Mouse (Mus musculus) liver, adult 2 months (tissue): ENCODE measurements around the gene Limk1. TPM values are rescaled to one million over a fixed set of nuclear protein-coding genes. Genes with fewer than 3 reads are reported as not detected.

Experiments used
- DNase-seq: peaks from one replicate; pipeline ENCODE4 v3.0.0-alpha.2; 2011; ENCODE audit warnings: low read depth, low spot score; ENCODE audit errors: extremely low read depth
- H3K27ac ChIP-seq: fragments of 200-500 bp; replicated peaks from 2 replicates; pipeline ENCODE4 v1.5.1; 2012; ENCODE audit warnings: low read depth, mild to moderate bottlenecking, control low read depth, inconsistent platforms, low read length; ENCODE audit not compliant: insufficient read depth
- H3K27me3 ChIP-seq: fragments of 200-500 bp; 2 replicates; pipeline ENCODE4 v1.6.1; 2012; ENCODE audit warnings: mild to moderate bottlenecking, moderate library complexity, low read length, inconsistent platforms; ENCODE audit not compliant: control insufficient read depth, insufficient read depth
- H3K36me3 ChIP-seq: fragments of 200-500 bp; 2 replicates; pipeline ENCODE4 v1.6.1; 2012; ENCODE audit warnings: low read length, inconsistent platforms; ENCODE audit not compliant: control insufficient read depth, insufficient read depth
- H3K4me1 ChIP-seq: fragments of 200-500 bp; 2 replicates; pipeline ENCODE4 v1.6.1; 2011; ENCODE audit warnings: low read length; ENCODE audit not compliant: control insufficient read depth, insufficient read depth
- H3K4me3 ChIP-seq: fragments of 200-500 bp; 2 replicates; pipeline ENCODE4 v1.5.1; 2011; ENCODE audit warnings: low read depth, mild to moderate bottlenecking, control low read depth, low read length, moderate library complexity; ENCODE audit not compliant: insufficient read depth
- H3K79me2 ChIP-seq: fragments of 200-500 bp; 2 replicates; pipeline ENCODE4 v1.6.1; 2012; ENCODE audit warnings: inconsistent platforms, mild to moderate bottlenecking, low read length, moderate library complexity; ENCODE audit not compliant: control insufficient read depth, insufficient read depth
- H3K9ac ChIP-seq: fragments of 200-500 bp; 2 replicates; pipeline ENCODE4 v1.6.1; 2012; ENCODE audit warnings: low read depth, mild to moderate bottlenecking, control low read depth, inconsistent platforms, low read length
- CTCF ChIP-seq: fragments of 200-500 bp; IDR thresholded peaks from 2 replicates; pipeline ENCODE4 v1.5.1; 2011; ENCODE audit warnings: low read depth, low read length, control low read depth
- POLR2A ChIP-seq: fragments of 200-500 bp; IDR thresholded peaks from 2 replicates; pipeline ENCODE4 v1.6.1; 2011; ENCODE audit warnings: low read length, control low read depth; ENCODE audit not compliant: insufficient read depth; ENCODE audit errors: extremely low read depth
- WGBS: fragments of 180-500 bp; shearing (Covaris S2); methylation state at CpG from one replicate; pipeline ENCODE4 v1.1.7; 2018; 5-methylcytosine and 5-hydroxymethylcytosine counted together
- polyA plus RNA-seq: library from polyadenylated mRNA; depleted of rRNA; stranded (reverse); fragments of >200 nt; gene quantifications from 2 replicates; pipeline ENCODE4 v1.2.3, GENCODE M21; 2012
- total RNA-seq: library from RNA; depleted of rRNA; stranded (reverse); fragments of >200 nt; gene quantifications from 2 replicates; pipeline ENCODE4 v1.2.3, GENCODE M21; 2014

Gene Limk1
- total and polyA plus RNA-seq, 2 experiments: 0.83 to 2.7 TPM

DNA sequence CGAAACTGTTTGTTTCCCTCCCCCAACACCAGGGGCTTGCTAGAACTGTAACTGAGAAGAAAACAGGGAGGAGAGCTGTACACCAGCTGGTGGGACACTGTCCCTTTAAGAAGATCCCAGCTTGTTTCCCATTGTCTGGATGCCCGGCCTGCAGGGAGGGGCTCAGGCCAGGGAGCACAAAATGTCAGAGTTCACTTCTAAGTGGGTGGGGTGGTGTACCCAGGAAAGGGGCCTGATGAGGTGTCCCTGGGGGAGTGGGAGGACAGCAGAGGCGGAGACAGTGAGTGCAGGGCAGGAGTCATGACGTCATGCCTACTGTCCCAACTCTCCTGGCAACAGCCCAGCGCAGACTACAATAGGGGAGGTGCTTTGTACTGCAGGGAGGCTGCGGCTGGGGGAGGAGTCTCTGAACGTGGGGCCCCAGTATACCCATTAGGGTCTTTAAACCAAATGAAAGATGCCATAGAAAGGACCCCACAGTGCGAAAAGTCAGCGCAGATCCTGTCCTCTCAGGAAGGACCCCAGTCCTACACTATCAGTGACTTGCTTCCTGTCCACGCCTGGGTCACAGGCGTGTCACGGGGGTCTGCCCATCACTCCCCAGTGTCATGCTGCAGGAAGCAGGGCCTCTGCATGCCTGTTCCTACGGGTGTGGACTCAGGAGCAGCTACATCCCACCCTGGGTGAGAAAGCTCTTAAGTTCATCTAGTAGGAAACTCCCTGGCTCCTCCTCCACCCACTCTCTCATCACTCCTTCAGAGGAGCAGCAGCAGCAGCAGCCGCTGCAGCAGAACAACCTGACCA, 12.2 kb downstream of the Limk1 start:
- WGBS: 27% methylated on average over 14 of the region's 14 CpGs
- Histone ChIP-seq H3K4me3 (peak overlapping the region; percentile 58), H3K4me1 (peaks cover 8% of the 10 kb centered on the region), H3K79me2 (no peaks in the 10 kb centered on the region), H3K27me3 (no peaks in the 10 kb centered on the region), H3K9ac (peak overlapping the region; percentile 65), H3K36me3 (no peaks in the 10 kb centered on the region), H3K27ac (peak overlapping the region; percentile 41)
- TF ChIP-seq CTCF (no peak), POLR2A (no peak)
- DNase-seq: peak; percentile 22

DNA sequence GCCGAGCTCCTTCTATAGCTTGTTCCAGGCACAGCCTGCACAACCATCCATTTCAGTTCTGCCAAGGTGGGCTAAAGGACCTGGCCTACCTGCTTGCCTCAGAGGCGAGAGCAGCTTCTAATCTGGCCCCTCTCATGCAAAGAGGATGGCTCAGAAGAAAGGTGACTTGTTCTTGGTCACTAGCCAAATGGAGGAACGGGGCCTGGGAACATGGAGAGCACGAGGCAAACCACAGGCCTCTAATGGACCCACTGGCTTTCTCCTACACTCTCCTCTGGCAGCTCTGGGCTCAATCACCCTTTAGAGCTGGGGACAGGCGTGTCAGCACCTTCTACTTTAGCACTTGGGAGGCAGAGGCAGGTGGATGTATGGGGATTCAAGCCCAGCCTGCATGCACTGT, 13.4 kb downstream of the Limk1 start:
- WGBS: 84% methylated on average over 5 of the region's 5 CpGs
- Histone ChIP-seq H3K4me1 (0 out of 2 replicates have a peak, but pooled peaks cover 2% of the 10 kb centered on the region), H3K27ac (no peak overlapping the region), H3K36me3 (no peaks in the 10 kb centered on the region), H3K4me3 (no peak overlapping the region), H3K27me3 (no peaks in the 10 kb centered on the region), H3K79me2 (no peaks in the 10 kb centered on the region), H3K9ac (no peak overlapping the region)
- no peak for DNase-seq
- no peak for TF ChIP-seq CTCF
- TF ChIP-seq POLR2A: no peak

DNA sequence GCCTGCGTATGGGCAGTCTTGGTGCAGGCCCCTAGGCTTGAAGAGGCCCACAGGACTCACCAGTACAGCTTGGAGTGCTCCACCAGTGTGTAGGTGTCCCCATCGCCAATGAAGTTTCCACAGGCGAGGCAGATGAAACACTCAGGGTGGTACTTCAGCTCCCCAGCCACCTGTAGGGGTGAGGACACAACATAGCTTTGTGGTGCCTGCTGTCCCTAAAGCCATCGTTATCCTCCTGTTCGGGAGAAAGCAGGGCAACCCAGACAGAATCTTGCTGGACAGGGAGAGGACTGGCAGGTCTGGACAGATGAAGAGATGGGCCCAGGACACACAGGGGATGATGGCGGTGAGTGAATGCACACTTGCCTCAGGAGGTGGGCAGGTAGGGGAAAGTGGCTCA, 15.8 kb downstream of the Limk1 start:
- no peaks in the 10 kb centered on the region for H3K79me2 ChIP-seq
- no peaks in the 10 kb centered on the region for H3K36me3 ChIP-seq
- H3K27ac ChIP-seq: no peak overlapping the region
- TF ChIP-seq CTCF (no peak), POLR2A (no peak)
- no peak overlapping the region for H3K4me3 ChIP-seq
- H3K27me3 ChIP-seq: no peaks in the 10 kb centered on the region
- DNase-seq: no peak
- 96% methylated on average over 6 of the region's 6 CpGs for WGBS
- no peak overlapping the region for H3K9ac ChIP-seq
- H3K4me1 ChIP-seq: 0 out of 2 replicates have a peak, but pooled peaks cover 2% of the 10 kb centered on the region

DNA sequence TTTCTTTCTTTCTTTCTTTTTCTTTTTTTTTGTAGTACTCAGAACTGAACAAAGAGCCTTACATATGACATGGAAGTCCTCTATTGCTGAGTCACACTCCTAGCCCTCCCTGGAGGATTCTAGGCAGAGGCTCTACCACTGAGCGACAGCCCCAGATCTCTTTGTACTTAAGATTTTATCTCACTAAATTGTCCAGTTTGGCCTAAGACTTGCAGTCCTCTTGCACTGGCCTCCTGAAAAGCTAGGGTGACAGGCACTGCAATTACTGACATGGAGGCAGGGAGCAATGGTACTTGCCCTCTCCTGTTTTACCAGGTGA, 16.2 kb downstream of the Limk1 start:
- Histone ChIP-seq H3K4me3 (no peak overlapping the region), H3K9ac (no peak overlapping the region), H3K36me3 (no peaks in the 10 kb centered on the region), H3K79me2 (no peaks in the 10 kb centered on the region), H3K27me3 (no peaks in the 10 kb centered on the region), H3K27ac (no peak overlapping the region), H3K4me1 (0 out of 2 replicates have a peak, but pooled peaks cover 2% of the 10 kb centered on the region)
- DNase-seq: no peak
- TF ChIP-seq POLR2A (no peak), CTCF (no peak)
- 100% methylated on average over 1 of the region's 1 CpGs for WGBS

DNA sequence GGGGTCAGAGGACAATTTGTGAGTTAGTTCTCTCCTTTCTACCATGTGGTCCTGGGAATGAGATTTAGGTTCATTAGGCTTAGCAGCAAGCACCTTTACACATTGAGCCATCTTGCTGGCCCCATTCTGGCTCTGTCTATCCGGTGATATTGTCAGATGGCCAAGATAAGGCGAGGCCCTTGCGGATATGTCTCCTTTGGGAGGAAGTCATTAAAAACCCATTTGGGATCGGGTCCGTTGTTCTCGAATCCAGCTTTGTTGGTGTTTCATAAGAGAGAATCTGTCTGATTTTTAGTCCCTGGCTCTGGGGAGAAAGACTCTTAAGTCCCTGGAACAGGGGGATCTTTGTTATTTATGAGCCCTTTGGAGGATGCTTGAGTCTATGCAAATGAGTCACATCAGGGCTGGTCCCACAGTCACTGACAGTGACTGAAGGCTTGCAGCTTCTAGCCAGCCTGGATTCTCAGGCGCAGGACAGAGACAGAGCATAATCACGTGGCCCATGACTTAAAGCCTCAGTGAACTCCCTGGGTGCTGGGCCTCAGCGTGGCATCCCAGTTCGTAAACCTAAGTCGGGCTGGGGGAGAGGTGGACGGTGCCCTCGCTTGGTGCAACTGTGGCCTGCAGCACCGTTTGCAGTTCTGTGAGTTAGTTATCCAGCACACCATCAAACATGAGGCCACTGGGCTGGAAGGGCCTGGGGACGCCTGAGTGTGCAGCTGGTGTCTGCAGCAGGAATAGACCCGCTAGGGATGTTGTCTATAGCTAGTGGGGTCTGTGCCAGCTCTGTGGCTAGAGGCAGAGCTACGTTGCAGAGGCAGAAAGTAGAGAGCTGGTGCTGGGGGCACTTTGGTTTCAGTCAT, 16.8 kb downstream of the Limk1 start:
- H3K27ac ChIP-seq: no peak overlapping the region

More for the DNA sequence above, 16.8 kb downstream of the Limk1 start:
- Histone ChIP-seq H3K9ac (no peak overlapping the region), H3K27me3 (no peaks in the 10 kb centered on the region), H3K4me1 (0 out of 2 replicates have a peak, but pooled peaks cover 2% of the 10 kb centered on the region), H3K36me3 (no peaks in the 10 kb centered on the region), H3K79me2 (no peaks in the 10 kb centered on the region), H3K4me3 (no peak overlapping the region)
- 88% methylated on average over 17 of the region's 17 CpGs for WGBS
- TF ChIP-seq CTCF (no peak), POLR2A (no peak)
- DNase-seq: no peak
